Mouse (Mus musculus) intestine, embryonic 16.5 days (tissue): ENCODE measurements at regions not wholly inside any gene's neighbourhood (a gene's known extent, or its start where the extent isn't known, plus 50 kb on each side); places are given as distances from the start of the nearest gene placed in this dataset.

Source experiments
- ATAC-seq: fragments of 200-750 bp; cut with Nextera tagmentation; 2 replicates; pipeline ENCODE4 v1.8.0; 2017; ENCODE audit warnings: moderate TSS enrichment, moderate library complexity
- H3K27ac ChIP-seq: fragments of 300-500 bp; sonication (generic); 2 replicates; pipeline ENCODE4 v1.5.1; 2014; ENCODE audit warnings: mild to moderate bottlenecking, low read length
- H3K27me3 ChIP-seq: fragments of 300-500 bp; sonication (generic); replicated peaks from 2 replicates; pipeline ENCODE4 v1.6.1; 2014; ENCODE audit warnings: low read length, control low read depth, mixed read lengths; ENCODE audit not compliant: control insufficient read depth, insufficient read depth
- H3K36me3 ChIP-seq: fragments of 300-500 bp; sonication (generic); 2 replicates; pipeline ENCODE4 v1.6.1; 2014; ENCODE audit warnings: low read length, control low read depth; ENCODE audit not compliant: control insufficient read depth, insufficient read depth
- H3K4me1 ChIP-seq: fragments of 300-500 bp; sonication (generic); 2 replicates; pipeline ENCODE4 v1.6.1; 2014; ENCODE audit warnings: low read length, control low read depth, mixed read lengths; ENCODE audit not compliant: control insufficient read depth, insufficient read depth
- H3K4me2 ChIP-seq: fragments of 300-500 bp; sonication (generic); 2 replicates; pipeline ENCODE4 v1.6.1; 2014; ENCODE audit warnings: low read depth, low read length, control low read depth
- H3K4me3 ChIP-seq: fragments of 300-500 bp; sonication (generic); 2 replicates; pipeline ENCODE4 v1.5.1; 2014; ENCODE audit warnings: mild to moderate bottlenecking, low read length
- H3K9ac ChIP-seq: fragments of 300-500 bp; sonication (generic); 2 replicates; pipeline ENCODE4 v1.6.1; 2014; ENCODE audit warnings: low read depth, low read length
- H3K9me3 ChIP-seq: fragments of 300-500 bp; sonication (generic); 2 replicates; pipeline ENCODE4 v1.6.1; 2016; ENCODE audit warnings: low read length, control low read depth; ENCODE audit not compliant: control insufficient read depth
- WGBS: fragments of 180-500 bp; shearing (Covaris S2); extraction: QIAGEN DNeasy Blood & Tissue Kit; methylation state at CpG from one replicate; pipeline ENCODE4 v1.1.7; 2014; 5-methylcytosine and 5-hydroxymethylcytosine counted together

- no peak for ATAC-seq
- Histone ChIP-seq H3K27ac (no peak overlapping the region), H3K36me3 (no peaks in the 10 kb centered on the region), H3K4me3 (no peak overlapping the region), H3K4me1 (no peaks in the 10 kb centered on the region), H3K9ac (no peak overlapping the region), H3K9me3 (no peaks in the 10 kb centered on the region), H3K27me3 (no peaks in the 10 kb centered on the region), H3K4me2 (no peak overlapping the region)
- 84% methylated on average over 3 of the region's 3 CpGs for WGBS
Observed at GRCm38 (mm10) chr12:58901931-58902330, 109.9 kb downstream of the Sec23a start.

GRCm38 (mm10) chr12:58875808-58876207 lies 136.0 kb downstream of the Sec23a start:
- 73% methylated on average over 2 of the region's 2 CpGs for WGBS
- Histone ChIP-seq H3K4me2 (no peak overlapping the region), H3K36me3 (no peaks in the 10 kb centered on the region), H3K4me3 (no peak overlapping the region), H3K9ac (no peak overlapping the region), H3K27ac (no peak overlapping the region), H3K9me3 (no peaks in the 10 kb centered on the region), H3K4me1 (no peaks in the 10 kb centered on the region), H3K27me3 (no peaks in the 10 kb centered on the region)
- no peak for ATAC-seq

GRCm38 (mm10) chr12:58872465-58872864 lies 139.4 kb downstream of the Sec23a start:
- no peak overlapping the region for H3K27ac ChIP-seq
- no peaks in the 10 kb centered on the region for H3K9me3 ChIP-seq
- no peak for ATAC-seq
- no peaks in the 10 kb centered on the region for H3K27me3 ChIP-seq
- no peaks in the 10 kb centered on the region for H3K4me1 ChIP-seq
- H3K36me3 ChIP-seq = no peaks in the 10 kb centered on the region
- H3K9ac ChIP-seq = no peak overlapping the region
- no peak overlapping the region for H3K4me2 ChIP-seq
- no peak overlapping the region for H3K4me3 ChIP-seq

DNA sequence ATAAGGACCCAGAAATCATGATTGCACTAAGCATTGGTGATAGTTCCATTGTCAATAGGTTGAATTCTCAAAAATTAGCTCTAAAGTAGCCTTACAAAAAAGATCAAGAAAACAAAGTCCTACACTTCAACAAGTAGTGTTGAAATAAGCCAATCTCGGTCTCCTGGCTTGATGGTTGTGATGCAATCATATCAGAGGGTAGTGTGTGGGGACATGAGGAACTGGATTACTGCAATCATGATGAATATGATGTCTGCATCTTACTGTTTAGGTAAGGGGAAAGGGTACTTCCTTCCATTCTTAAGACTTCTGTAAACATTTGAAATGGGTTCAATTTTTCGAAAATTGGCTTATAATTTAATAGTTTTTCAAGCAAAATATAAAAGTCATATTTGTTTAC lies 155.3 kb downstream of the Sec23a start:
- 69% methylated on average over 2 of the region's 2 CpGs for WGBS
- Histone ChIP-seq H3K4me1 (no peaks in the 10 kb centered on the region), H3K27me3 (no peaks in the 10 kb centered on the region), H3K9ac (no peak overlapping the region), H3K36me3 (no peaks in the 10 kb centered on the region), H3K9me3 (no peaks in the 10 kb centered on the region), H3K4me3 (no peak overlapping the region), H3K27ac (no peak overlapping the region), H3K4me2 (no peak overlapping the region)
- ATAC-seq = no peak

DNA sequence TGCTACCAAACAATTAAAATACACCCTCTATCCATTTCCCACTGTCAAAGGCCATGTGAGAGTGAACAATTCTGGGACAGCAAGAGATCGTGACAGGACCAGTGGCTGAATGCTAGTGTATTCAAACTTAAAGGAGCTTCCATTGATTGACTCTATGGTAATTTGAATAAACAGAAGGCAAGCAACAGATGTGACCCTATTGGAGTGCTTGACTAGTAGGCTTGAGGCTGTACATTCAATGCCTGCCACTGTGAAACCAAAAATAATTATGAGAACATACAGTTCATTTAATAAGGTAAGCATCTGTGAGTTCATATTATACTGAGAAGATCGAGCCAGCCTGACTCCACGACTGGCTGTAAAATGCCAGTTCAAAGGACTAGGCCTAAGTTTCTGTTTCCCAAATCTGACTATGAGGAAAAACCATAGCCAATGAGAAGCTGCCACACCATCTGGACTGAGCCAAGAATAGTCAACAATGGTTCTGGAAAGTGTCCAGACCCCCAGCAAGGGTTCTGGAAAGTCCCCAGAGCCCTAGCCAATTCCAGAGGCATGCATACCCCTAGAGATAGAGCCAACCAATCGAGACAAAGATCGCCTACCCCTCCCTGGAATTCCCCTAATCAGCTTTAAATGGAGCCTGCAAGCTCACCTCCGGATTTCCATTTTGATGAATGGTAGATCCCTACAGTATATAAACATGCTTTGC lies 160.0 kb downstream of the Sec23a start:
- H3K27ac ChIP-seq = no peak overlapping the region
- WGBS = 72% methylated on average over 6 of the region's 6 CpGs

GRCm38 (mm10) chr12:58829656-58830055 lies 182.2 kb downstream of the Sec23a start:
- H3K4me1 ChIP-seq = no peaks in the 10 kb centered on the region
- H3K4me2 ChIP-seq = no peak overlapping the region
- H3K36me3 ChIP-seq = no peaks in the 10 kb centered on the region
- 63% methylated on average over 1 of the region's 1 CpGs for whole genome bisulfite sequencing
- H3K9me3 ChIP-seq = no peaks in the 10 kb centered on the region
- no peak overlapping the region for H3K4me3 ChIP-seq
- ATAC-seq = no peak
- no peak overlapping the region for H3K9ac ChIP-seq
- no peaks in the 10 kb centered on the region for H3K27me3 ChIP-seq
- no peak overlapping the region for H3K27ac ChIP-seq

More for the DNA sequence above, 160.0 kb downstream of the Sec23a start:
- no peak overlapping the region for H3K9ac ChIP-seq
- no peaks in the 10 kb centered on the region for H3K27me3 ChIP-seq
- no peak overlapping the region for H3K4me3 ChIP-seq
- H3K36me3 ChIP-seq = no peaks in the 10 kb centered on the region
- no peaks in the 10 kb centered on the region for H3K4me1 ChIP-seq
- H3K9me3 ChIP-seq = no peaks in the 10 kb centered on the region
- ATAC-seq = no peak
- H3K4me2 ChIP-seq = no peak overlapping the region

- Histone ChIP-seq H3K4me3 (no peak overlapping the region), H3K9me3 (no peaks in the 10 kb centered on the region), H3K36me3 (no peaks in the 10 kb centered on the region), H3K27me3 (no peaks in the 10 kb centered on the region), H3K4me1 (no peaks in the 10 kb centered on the region), H3K9ac (no peak overlapping the region), H3K27ac (no peak overlapping the region), H3K4me2 (no peak overlapping the region)
- ATAC-seq = no peak
Observed at GRCm38 (mm10) chr12:58827864-58828263, 184.0 kb downstream of the Sec23a start.

DNA sequence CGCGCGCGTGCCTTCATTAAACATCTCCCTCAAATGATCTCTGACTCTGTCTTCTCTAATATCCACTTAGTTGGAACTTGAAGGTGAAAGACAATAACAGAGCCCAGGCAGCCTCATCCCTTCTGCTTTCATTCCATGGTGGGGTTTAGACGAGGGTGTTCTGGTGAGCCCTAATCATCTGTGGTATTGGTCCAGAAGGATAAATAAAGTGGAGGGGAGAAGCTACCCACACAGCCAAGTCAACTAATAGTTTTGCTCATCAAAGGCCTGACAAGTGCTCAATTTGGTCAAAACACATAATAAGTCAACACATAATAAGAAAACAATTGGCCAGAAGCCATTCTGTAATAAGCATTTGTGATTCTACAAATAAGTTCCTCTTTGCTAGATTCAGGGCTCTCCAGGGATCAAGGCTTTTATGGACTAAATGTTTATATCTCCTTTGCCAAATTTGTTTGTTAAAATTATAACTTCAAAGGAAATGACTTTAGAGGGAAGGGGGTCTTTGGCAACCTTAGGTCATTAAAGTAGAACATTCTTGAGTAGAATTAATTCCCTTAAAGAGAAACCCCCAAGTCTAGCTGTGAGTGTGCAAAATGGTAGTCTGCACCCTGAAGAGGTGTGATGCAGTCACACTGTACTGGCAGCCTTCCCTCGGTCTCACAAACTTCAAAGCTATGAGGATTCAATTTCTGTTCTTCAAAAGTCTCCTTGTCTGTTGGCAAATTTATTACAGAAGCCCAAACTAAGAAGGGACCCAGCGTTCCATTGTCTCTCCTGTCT lies 186.5 kb downstream of the Sec23a start:
- H3K27me3 ChIP-seq = no peaks in the 10 kb centered on the region
- H3K27ac ChIP-seq = no peak overlapping the region
- no peaks in the 10 kb centered on the region for H3K9me3 ChIP-seq
- no peak overlapping the region for H3K9ac ChIP-seq
- H3K4me3 ChIP-seq = no peak overlapping the region
- H3K4me2 ChIP-seq = no peak overlapping the region
- 83% methylated on average over 7 of the region's 7 CpGs for WGBS
- no peak for ATAC-seq
- H3K4me1 ChIP-seq = no peaks in the 10 kb centered on the region
- no peaks in the 10 kb centered on the region for H3K36me3 ChIP-seq

DNA sequence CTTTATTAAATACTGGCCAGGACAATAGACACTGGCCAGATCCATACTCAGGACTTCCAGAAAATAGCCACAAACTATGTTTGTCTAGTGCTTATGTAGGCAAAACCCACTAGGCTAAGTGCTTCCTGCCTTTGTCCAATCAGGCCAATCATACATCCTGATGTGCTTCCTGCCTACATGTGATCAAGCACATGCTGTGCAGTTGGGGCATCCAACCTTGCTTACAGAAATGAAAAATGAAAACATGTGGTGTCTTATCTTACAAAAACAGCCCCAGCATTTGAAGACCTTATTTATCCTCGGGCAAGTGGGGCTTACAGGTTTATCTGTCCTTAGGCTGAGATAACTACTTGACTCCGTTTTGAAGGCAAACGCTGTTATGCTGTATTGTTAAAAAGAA lies 188.8 kb downstream of the Sec23a start:
- Histone ChIP-seq H3K4me2 (no peak overlapping the region), H3K9ac (no peak overlapping the region), H3K27me3 (no peaks in the 10 kb centered on the region), H3K27ac (no peak overlapping the region), H3K4me3 (no peak overlapping the region), H3K36me3 (no peaks in the 10 kb centered on the region), H3K9me3 (no peaks in the 10 kb centered on the region), H3K4me1 (no peaks in the 10 kb centered on the region)
- ATAC-seq = no peak
- 69% methylated on average over 3 of the region's 3 CpGs for WGBS
